In genomic region chr4:88865011-88865569, GRCm38 (mm10) we compare ENCODE assay signal across 18 mouse cellular contexts. TPM values are rescaled to one million over a fixed set of nuclear protein-coding genes. Genes with fewer than 3 reads are reported as not detected.
A peak's percentile ranks its signal among the peaks of the same experiment; 100 is the strongest.
DNase-seq lines count a peak whose midpoint lies in the region; ATAC-seq lines count a peak whose summit lies in the region.
"Had no signal": no experiment of that assay in that cellular context is flagged by ENCODE, and none has a peak within 500 bp of the region (broad histone marks: within the 10 kb centered on the region; RNA-seq: fewer than 3 reads in every experiment).

No protein-coding gene starts in this region.

- H3K4me2 ChIP-seq in liver, embryonic 16.5 days (ENCODE audit: low read depth, low read length) = peak overlapping the region; percentile 42; the same call in 1 of the 2 replicates
- H3K4me2 ChIP-seq: hindbrain, embryonic 12.5 days; limb, embryonic 13.5 days had no signal

- ATAC-seq in liver, embryonic 16.5 days (ENCODE audit: low read depth) = no peak
- ATAC-seq: forebrain, embryonic 16.5 days; intestine, embryonic 16.5 days had no signal

- H3K36me3 ChIP-seq in liver, embryonic 16.5 days (ENCODE audit: control insufficient read depth, insufficient read depth) = no peaks in the 10 kb centered on the region
- H3K36me3 ChIP-seq: heart, embryonic 15.5 days; hindbrain, embryonic 12.5 days; limb, embryonic 13.5 days had no signal

- peak; percentile 14 for DNase-seq in thymus, postnatal 25 days
- no peak for DNase-seq in thymus, postnatal 36 days
- peak; percentile 3 for DNase-seq in brain, adult 2 months (ENCODE audit: low read depth, low spot score)
- no peak for DNase-seq in gastrocnemius, adult 18-20 months (ENCODE audit: low spot score)
- no peak for DNase-seq in layer of hippocampus, postnatal 10 days (ENCODE audit: low spot score in 2 of 2)
- no peak for DNase-seq in cerebellum, postnatal 14 days
- DNase-seq: cerebellum, adult 11 months; gastrocnemius, postnatal 25 days; kidney, postnatal 14 days had no signal

- H3K4me3 ChIP-seq in liver, embryonic 16.5 days (ENCODE audit: low read depth, low read length) = no peak overlapping the region
- H3K4me3 ChIP-seq: erythroblast, embryonic 14.5 days; hindbrain, embryonic 12.5 days; limb, embryonic 13.5 days had no signal

- H3K4me1 ChIP-seq in liver, embryonic 16.5 days (ENCODE audit: control insufficient read depth, low read depth, low read length) = peaks cover 3% of the 10 kb centered on the region; the same call in 1 of the 2 replicates

- WGBS in liver, embryonic 16.5 days (ENCODE audit: insufficient replicate concordance) = 6% methylated on average over 6 of the region's 6 CpGs

- H3K9ac ChIP-seq in liver, embryonic 16.5 days (ENCODE audit: low read depth, low read length) = no peak overlapping the region
- H3K9ac ChIP-seq: heart, embryonic 15.5 days; hindbrain, embryonic 12.5 days; limb, embryonic 13.5 days had no signal

- no peaks in the 10 kb centered on the region for H3K9me3 ChIP-seq in liver, embryonic 16.5 days (replicated peaks; ENCODE audit: control insufficient read depth, low read length)
- H3K9me3 ChIP-seq: heart, embryonic 15.5 days; hindbrain, embryonic 12.5 days; limb, embryonic 13.5 days had no signal

- H3K27me3 ChIP-seq in liver, embryonic 16.5 days (ENCODE audit: control insufficient read depth, insufficient read depth, low read depth, low read length) = peaks cover 7% of the 10 kb centered on the region; the same call in 1 of the 2 replicates

- no peak overlapping the region for H3K27ac ChIP-seq in liver, embryonic 16.5 days (ENCODE audit: low read length)
- H3K27ac ChIP-seq: heart, embryonic 15.5 days; hindbrain, embryonic 12.5 days; limb, embryonic 13.5 days had no signal

RNA-seq across cellular contexts. Expression of gene Ifne, which starts 14.9 kb away (rescaled TPM):
- not detected in 2 replicates for polyA plus RNA-seq in liver, embryonic 16.5 days (2015; fragmentation: Nextera tagmentation; extraction: Ambion mirVana)
- not detected for total RNA-seq in gastrocnemius, adult 18-20 months (2021)
- total RNA-seq in layer of hippocampus, postnatal 10 days (2021) = not detected
- total RNA-seq: adrenal gland, postnatal 14 days; gastrocnemius, postnatal 25 days; left cerebral cortex, adult 18-20 months had no signal
- polyA plus RNA-seq: erythroblast, embryonic 14.5 days; forebrain, embryonic 16.5 days; heart, embryonic 15.5 days; hindbrain, embryonic 12.5 days; intestine, embryonic 16.5 days; limb, embryonic 13.5 days had no signal

RNA-seq across cellular contexts. Expression of gene Ifna1, which starts 15.2 kb away (rescaled TPM):
- not detected in 2 replicates for polyA plus RNA-seq in liver, embryonic 16.5 days (2015; fragmentation: Nextera tagmentation; extraction: Ambion mirVana)
- total RNA-seq in gastrocnemius, adult 18-20 months (2021) = not detected
- total RNA-seq in layer of hippocampus, postnatal 10 days (2021) = not detected
- total RNA-seq: adrenal gland, postnatal 14 days; gastrocnemius, postnatal 25 days; left cerebral cortex, adult 18-20 months had no signal
- polyA plus RNA-seq: erythroblast, embryonic 14.5 days; forebrain, embryonic 16.5 days; heart, embryonic 15.5 days; hindbrain, embryonic 12.5 days; intestine, embryonic 16.5 days; limb, embryonic 13.5 days had no signal

RNA-seq across cellular contexts. Expression of gene Ifna4, which starts 23.4 kb away (rescaled TPM):
- polyA plus RNA-seq in liver, embryonic 16.5 days (2015; fragmentation: Nextera tagmentation; extraction: Ambion mirVana) = not detected in 2 replicates
- total RNA-seq in gastrocnemius, adult 18-20 months (2021) = not detected
- not detected for total RNA-seq in layer of hippocampus, postnatal 10 days (2021)
- total RNA-seq: adrenal gland, postnatal 14 days; gastrocnemius, postnatal 25 days; left cerebral cortex, adult 18-20 months had no signal
- polyA plus RNA-seq: erythroblast, embryonic 14.5 days; forebrain, embryonic 16.5 days; heart, embryonic 15.5 days; hindbrain, embryonic 12.5 days; intestine, embryonic 16.5 days; limb, embryonic 13.5 days had no signal

RNA-seq across cellular contexts. Expression of gene Ifna5, which starts 29.8 kb away (rescaled TPM):
- polyA plus RNA-seq in liver, embryonic 16.5 days (2015; fragmentation: Nextera tagmentation; extraction: Ambion mirVana) = not detected in 2 replicates
- not detected for total RNA-seq in gastrocnemius, adult 18-20 months (2021)
- total RNA-seq in layer of hippocampus, postnatal 10 days (2021) = not detected
- total RNA-seq: adrenal gland, postnatal 14 days; gastrocnemius, postnatal 25 days; left cerebral cortex, adult 18-20 months had no signal
- polyA plus RNA-seq: erythroblast, embryonic 14.5 days; forebrain, embryonic 16.5 days; heart, embryonic 15.5 days; hindbrain, embryonic 12.5 days; intestine, embryonic 16.5 days; limb, embryonic 13.5 days had no signal

RNA-seq across cellular contexts. Expression of gene Ifna6, which starts 37.9 kb away (rescaled TPM):
- not detected in 2 replicates for polyA plus RNA-seq in liver, embryonic 16.5 days (2015; fragmentation: Nextera tagmentation; extraction: Ambion mirVana)
- total RNA-seq in gastrocnemius, adult 18-20 months (2021) = not detected
- not detected for total RNA-seq in layer of hippocampus, postnatal 10 days (2021)
- total RNA-seq: adrenal gland, postnatal 14 days; gastrocnemius, postnatal 25 days; left cerebral cortex, adult 18-20 months had no signal
- polyA plus RNA-seq: erythroblast, embryonic 14.5 days; forebrain, embryonic 16.5 days; heart, embryonic 15.5 days; hindbrain, embryonic 12.5 days; intestine, embryonic 16.5 days; limb, embryonic 13.5 days had no signal

Comparison
In these comparisons a context has a peak if more than half of its experiments do, and no peak if none do; other contexts are left out.
1. DNase-seq: peak in thymus, postnatal 25 days (single experiment) and brain, adult 2 months (single experiment); none in thymus, postnatal 36 days (0 of 2), gastrocnemius, adult 18-20 months (single experiment), layer of hippocampus, postnatal 10 days (0 of 2) and cerebellum, postnatal 14 days (0 of 2).